Mouse (Mus musculus) embryonic facial prominence, embryonic 13.5 days (tissue): Measurements from ENCODE around the gene Gm10142. TPM values are rescaled to one million over a fixed set of nuclear protein-coding genes. Genes with fewer than 3 reads are reported as not detected.
"Not testable (repeated sequence)": the region's sequence is repeated elsewhere in the genome, so short reads cannot be mapped to it uniquely, and the experiment has no call there.

Source experiments
- ATAC-seq: fragments of 200-750 bp; cut with Nextera tagmentation; 2 replicates; pipeline ENCODE4 v1.8.0; 2017; ENCODE audit warnings: low read depth; ENCODE audit not compliant: insufficient number of reproducible peaks, insufficient read depth, low FRiP score, low TSS enrichment
- H3K27ac ChIP-seq: fragments of 300-500 bp; sonication (generic); 2 replicates; pipeline ENCODE4 v1.5.1; 2015; ENCODE audit warnings: moderate library complexity, mild to moderate bottlenecking, inconsistent platforms
- H3K27me3 ChIP-seq: fragments of 300-500 bp; sonication (generic); 2 replicates; pipeline ENCODE4 v1.6.1; 2015; ENCODE audit warnings: mild to moderate bottlenecking, inconsistent platforms
- H3K36me3 ChIP-seq: fragments of 300-500 bp; sonication (generic); 2 replicates; pipeline ENCODE4 v1.6.1; 2015; ENCODE audit warnings: mild to moderate bottlenecking, inconsistent platforms
- H3K4me1 ChIP-seq: fragments of 300-500 bp; sonication (generic); 2 replicates; pipeline ENCODE4 v1.6.1; 2015; ENCODE audit warnings: inconsistent platforms
- H3K4me2 ChIP-seq: fragments of 300-500 bp; sonication (generic); 2 replicates; pipeline ENCODE4 v1.6.1; 2015; ENCODE audit warnings: moderate library complexity, mild to moderate bottlenecking, inconsistent platforms
- H3K4me3 ChIP-seq: fragments of 300-500 bp; sonication (generic); 2 replicates; pipeline ENCODE4 v1.5.1; 2015; ENCODE audit warnings: mild to moderate bottlenecking, inconsistent platforms
- H3K9ac ChIP-seq: fragments of 300-500 bp; sonication (generic); 2 replicates; pipeline ENCODE4 v1.6.1; 2015; ENCODE audit warnings: mild to moderate bottlenecking, inconsistent platforms
- H3K9me3 ChIP-seq: fragments of 300-500 bp; sonication (generic); 2 replicates; pipeline ENCODE4 v1.6.1; 2016; ENCODE audit warnings: inconsistent platforms
- WGBS: fragments of 180-500 bp; shearing (Covaris S2); methylation state at CpG from one replicate; pipeline ENCODE4 v1.1.7; 2015; ENCODE audit warnings: mixed read lengths; 5-methylcytosine and 5-hydroxymethylcytosine counted together
- polyA plus RNA-seq: library from polyadenylated mRNA; unstranded; fragments of >200 nt; fragmentation: Nextera tagmentation; extraction: Ambion mirVana; gene quantifications from 2 replicates; pipeline ENCODE4 v1.2.1, GENCODE M21; 2015

Gm10142 gene
- polyA plus RNA-seq, 1 experiment from 2014 or later, result not detected

DNA sequence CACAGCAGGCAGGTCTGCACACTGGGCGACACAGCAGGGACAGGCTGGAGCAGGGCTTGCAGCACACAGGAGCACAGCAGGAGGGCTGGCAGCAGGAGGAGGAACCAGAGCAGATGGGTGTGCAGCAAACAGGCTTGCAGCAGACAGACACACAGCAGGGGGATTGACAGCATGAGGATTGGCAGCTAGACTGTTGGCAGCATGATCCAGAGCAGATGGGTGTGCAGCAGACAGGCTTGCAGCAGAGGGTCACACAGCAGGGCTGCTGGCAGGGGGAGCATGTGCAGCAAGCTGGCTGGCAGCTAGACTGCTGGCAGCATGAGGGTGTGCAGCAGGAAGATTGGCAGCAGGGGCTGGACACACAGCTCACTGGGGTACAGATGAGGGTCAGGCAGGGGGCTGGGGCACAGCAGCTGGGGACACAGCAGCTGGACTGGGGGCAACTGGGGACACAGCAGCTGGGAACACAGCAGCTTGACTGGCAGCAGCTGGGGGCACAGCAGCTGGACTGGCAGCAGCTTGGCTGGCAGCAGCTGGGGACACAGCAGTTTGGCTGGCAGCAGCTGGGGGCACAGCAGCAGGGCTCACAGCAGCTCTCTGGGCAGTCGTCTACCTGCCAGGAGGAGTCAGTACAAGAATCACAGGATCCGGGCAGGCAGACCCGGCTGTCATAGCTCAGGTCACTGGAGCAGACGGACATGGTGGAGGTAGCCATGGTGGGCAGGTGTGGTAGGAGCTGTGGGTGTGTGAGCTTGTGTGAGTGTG is 26.5 kb downstream of the Gm10142 start, which contains the start of gene Gm18596:
Gm18596 (minus strand) TSS at position 715 of the 765 bp plus-strand sequence.
- not testable (repeated sequence) for H3K4me1 ChIP-seq, H3K9me3 ChIP-seq, H3K27ac ChIP-seq, H3K27me3 ChIP-seq, H3K4me2 ChIP-seq, H3K9ac ChIP-seq, H3K4me3 ChIP-seq, ATAC-seq, H3K36me3 ChIP-seq
- WGBS, result 50% methylated on average over 5 of the region's 5 CpGs

DNA sequence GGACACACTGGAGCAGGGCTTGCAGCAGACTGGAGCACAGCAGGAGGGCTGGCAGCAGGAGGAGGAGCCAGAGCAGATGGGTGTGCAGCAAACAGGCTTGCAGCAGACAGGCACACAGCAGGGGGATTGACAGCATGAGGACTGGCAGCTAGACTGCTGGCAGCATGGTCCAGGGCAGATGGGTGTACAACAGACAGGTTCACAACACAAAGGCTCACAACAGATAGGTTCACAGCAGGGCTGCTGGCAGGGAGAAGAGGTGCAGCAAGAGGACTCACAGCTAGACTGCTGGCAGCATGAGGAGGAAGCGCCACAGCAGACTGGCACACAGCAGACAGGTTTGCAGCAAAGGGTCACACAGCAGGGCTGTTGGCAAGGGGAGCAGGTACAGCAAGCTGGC is 35.1 kb downstream of the Gm10142 start:
- H3K4me3 ChIP-seq, ATAC-seq, H3K36me3 ChIP-seq, H3K9ac ChIP-seq, H3K4me2 ChIP-seq, H3K27me3 ChIP-seq, H3K27ac ChIP-seq, H3K9me3 ChIP-seq, H3K4me1 ChIP-seq: not testable (repeated sequence)
- WGBS, result 89% methylated on average over 1 of the region's 1 CpGs

DNA sequence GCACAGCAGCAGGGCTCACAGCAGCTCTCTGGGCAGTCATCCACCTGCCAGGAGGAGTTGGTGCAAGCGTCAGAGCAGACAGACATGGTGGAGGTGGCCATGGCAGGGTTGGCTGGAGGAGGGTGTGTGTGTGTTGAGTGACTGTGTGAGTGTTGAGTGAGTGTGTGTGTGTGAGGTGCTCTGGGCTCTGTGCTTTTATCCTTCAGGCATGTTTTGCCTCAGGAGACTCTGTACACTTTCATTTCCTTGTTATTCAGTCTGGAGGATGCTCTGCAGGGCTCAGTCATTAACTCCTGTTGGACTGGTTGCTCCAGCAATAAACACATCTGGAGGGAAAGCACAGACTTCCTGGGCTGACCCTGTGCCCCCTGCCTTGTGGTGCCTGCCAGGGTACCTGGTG is 35.6 kb downstream of the Gm10142 start, which contains the start of gene Gm9736:
Gm9736 (minus strand) TSS at position 101 of the 400 bp plus-strand sequence.
- not testable (repeated sequence) for H3K27me3 ChIP-seq, H3K36me3 ChIP-seq, H3K9me3 ChIP-seq, H3K4me1 ChIP-seq, H3K4me3 ChIP-seq, H3K9ac ChIP-seq, H3K27ac ChIP-seq, H3K4me2 ChIP-seq, ATAC-seq
- WGBS, result 61% methylated on average over 1 of the region's 1 CpGs

DNA sequence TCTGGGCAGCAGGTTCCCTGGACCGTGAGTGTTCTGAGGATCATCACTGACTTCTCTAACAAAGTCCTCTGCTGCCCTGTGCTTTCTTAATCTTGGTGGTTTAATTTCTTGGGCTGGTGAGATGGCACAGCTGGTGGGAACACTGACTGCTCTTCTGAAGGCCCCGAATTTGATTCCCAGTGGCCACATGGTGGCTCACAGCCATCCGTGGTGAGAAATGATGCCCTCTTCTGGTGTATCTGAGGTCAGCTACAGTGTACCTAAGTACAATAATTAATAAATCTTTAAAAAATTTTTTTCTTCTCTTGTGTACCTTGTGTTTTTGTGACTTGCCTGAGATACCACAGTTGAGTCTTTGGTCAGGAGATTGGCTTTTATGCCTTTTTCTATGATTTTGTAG is 36.7 kb downstream of the Gm10142 start:
- not testable (repeated sequence) for H3K36me3 ChIP-seq, H3K4me1 ChIP-seq, H3K9me3 ChIP-seq, H3K4me3 ChIP-seq, H3K27ac ChIP-seq, H3K9ac ChIP-seq, H3K27me3 ChIP-seq, H3K4me2 ChIP-seq, ATAC-seq
- 64% methylated on average over 3 of the region's 3 CpGs for WGBS

DNA sequence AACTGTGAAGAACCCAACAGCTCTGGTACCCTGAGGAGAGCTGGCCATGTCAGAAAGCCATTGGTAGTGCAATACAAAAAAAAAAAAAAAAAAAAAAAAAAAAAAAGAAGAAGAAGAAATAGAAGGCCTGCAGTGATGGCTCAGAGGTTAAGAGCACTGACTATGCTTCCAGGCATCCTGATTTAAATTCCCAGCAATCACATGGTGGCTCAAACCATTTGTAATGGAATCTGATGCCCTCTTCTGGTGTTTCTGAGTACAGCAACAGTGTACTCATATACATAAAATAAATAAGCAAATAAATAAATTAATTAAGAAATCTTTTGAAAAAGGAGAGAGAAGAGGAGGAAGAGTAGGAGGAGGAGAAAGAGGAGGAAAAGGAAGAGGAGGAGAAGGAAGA is 37.8 kb downstream of the Gm10142 start:
- ATAC-seq, result no peak
- Histone ChIP-seq H3K4me2 (no peak overlapping the region), H3K36me3 (no peaks in the 10 kb centered on the region), H3K27ac (no peak overlapping the region), H3K27me3 (no peaks in the 10 kb centered on the region), H3K9ac (no peak overlapping the region), H3K9me3 (no peaks in the 10 kb centered on the region), H3K4me1 (no peaks in the 10 kb centered on the region), H3K4me3 (no peak overlapping the region)

DNA sequence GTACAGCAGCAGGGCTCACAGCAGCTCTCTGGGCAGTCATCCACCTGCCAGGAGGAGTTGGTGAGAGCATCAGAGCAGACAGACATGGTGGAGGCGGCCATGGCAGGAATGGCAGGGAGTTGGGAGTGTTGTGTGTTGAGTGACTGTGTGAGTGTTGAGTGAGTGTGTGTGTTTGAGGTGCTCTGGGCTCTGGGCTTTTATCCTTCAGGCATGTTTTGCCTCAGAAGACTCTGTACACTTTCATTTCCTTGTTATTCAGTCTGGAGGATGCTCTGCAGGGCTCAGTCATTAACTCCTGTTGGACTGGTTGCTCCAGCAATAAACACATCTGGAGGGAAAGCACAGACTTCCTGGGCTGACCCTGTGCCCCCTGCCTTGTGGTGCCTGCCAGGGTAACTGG is 44.0 kb downstream of the Gm10142 start, which contains the start of gene Gm3233:
Gm3233 (minus strand) TSS at position 101 of the 400 bp plus-strand sequence.
- not testable (repeated sequence) for H3K27ac ChIP-seq, H3K4me3 ChIP-seq, ATAC-seq, H3K27me3 ChIP-seq, H3K4me2 ChIP-seq, H3K36me3 ChIP-seq, H3K4me1 ChIP-seq, H3K9me3 ChIP-seq, H3K9ac ChIP-seq
- WGBS, result 80% methylated on average over 1 of the region's 1 CpGs

Other genes with a start within 250 kb of the Gm10142 start
- 38.4 and 41.5 TPM in 2 replicates for gene Fam207a, start 200.0 kb upstream of the Gm10142 start, polyA plus RNA-seq
- 1.3 TPM in 2 replicates for gene Itgb2, start 185.6 kb upstream of the Gm10142 start, polyA plus RNA-seq
- gene Pttg1ip, start 134.1 kb upstream of the Gm10142 start, polyA plus RNA-seq, result 104 and 109 TPM in 2 replicates
- gene Sumo3, start 109.7 kb upstream of the Gm10142 start, polyA plus RNA-seq, result 393 and 397 TPM in 2 replicates
- gene Gm49325, start 109.6 kb upstream of the Gm10142 start, polyA plus RNA-seq, result 2.6 and 4.1 TPM in 2 replicates
- 76.4 and 80.3 TPM in 2 replicates for gene Ube2g2, start 93.5 kb upstream of the Gm10142 start, polyA plus RNA-seq
- 1.3 and 2.2 TPM in 2 replicates for gene Tspear, start 29.2 kb upstream of the Gm10142 start, polyA plus RNA-seq
- gene Gm19402, start 25.1 kb upstream of the Gm10142 start, polyA plus RNA-seq, result not detected in 2 replicates
- not detected in 2 replicates for gene Gm9508, start 18.6 kb upstream of the Gm10142 start, polyA plus RNA-seq
- not detected in 2 replicates for gene Gm10272, start 9.2 kb upstream of the Gm10142 start, polyA plus RNA-seq
- gene Gm10024, start 4.3 kb upstream of the Gm10142 start, polyA plus RNA-seq, result 0.72 and 1.5 TPM in 2 replicates
- gene Krtap12-1, start 4.8 kb downstream of the Gm10142 start, polyA plus RNA-seq, result not detected in 2 replicates
- gene Gm10100, start 10.7 kb downstream of the Gm10142 start, polyA plus RNA-seq, result not detected in 2 replicates
- gene Gm18596, start 26.8 kb downstream of the Gm10142 start, polyA plus RNA-seq, result not detected in 2 replicates
- 0.42 TPM in 1 of 2 replicates, not detected in the other for gene Gm9736, start 35.5 kb downstream of the Gm10142 start, polyA plus RNA-seq
- gene Gm3233, start 43.9 kb downstream of the Gm10142 start, polyA plus RNA-seq, result not detected in 2 replicates
- gene Gm3238, start 55.5 kb downstream of the Gm10142 start, polyA plus RNA-seq, result not detected in 2 replicates
- not detected in 2 replicates for gene Gm7138, start 61.1 kb downstream of the Gm10142 start, polyA plus RNA-seq
- gene Gm3250, start 66.7 kb downstream of the Gm10142 start, polyA plus RNA-seq, result not detected in 2 replicates
- not detected in 2 replicates for gene Gm7137, start 72.4 kb downstream of the Gm10142 start, polyA plus RNA-seq
- not detected in 2 replicates for gene Gm9639, start 79.3 kb downstream of the Gm10142 start, polyA plus RNA-seq
- not detected in 2 replicates for gene Gm19668, start 83.3 kb downstream of the Gm10142 start, polyA plus RNA-seq
- gene Gm9507, start 96.0 kb downstream of the Gm10142 start, polyA plus RNA-seq, result not detected in 2 replicates
- not detected in 2 replicates for gene Gm2696, start 98.9 kb downstream of the Gm10142 start, polyA plus RNA-seq
- gene Krtap10-4, start 111.3 kb downstream of the Gm10142 start, polyA plus RNA-seq, result not detected in 2 replicates
- gene Krtap10-10, start 120.1 kb downstream of the Gm10142 start, polyA plus RNA-seq, result not detected in 2 replicates
- gene Gm36176, start 131.0 kb downstream of the Gm10142 start, polyA plus RNA-seq, result not detected in 2 replicates
- not detected in 2 replicates for gene Gm10318, start 137.1 kb downstream of the Gm10142 start, polyA plus RNA-seq
- gene Gm3285, start 146.2 kb downstream of the Gm10142 start, polyA plus RNA-seq, result not detected in 2 replicates
- 4.2 and 5.1 TPM in 2 replicates for gene Lrrc3, start 186.7 kb downstream of the Gm10142 start, polyA plus RNA-seq